Mouse (Mus musculus) embryo, embryonic 11.5 days (tissue): ENCODE data around the gene Rbpms2.

ENCODE experiments used
- DNase-seq: peaks from one replicate; pipeline ENCODE4 v3.0.0-alpha.2; 2012; ENCODE audit warnings: low read depth, low spot score

Gene Rbpms2

GRCm38 (mm10) chr9:65629025-65629766 lies at the start of gene Rbpms2:
Gene Rbpms2, plus strand, starts transcription at chr9:65629648.
- DNase-seq: no peak

GRCm38 (mm10) chr9:65579781-65580371 lies 49.6 kb upstream of the Rbpms2 start, which contains the start of gene Plekho2:
Gene Plekho2, minus strand, starts transcription at chr9:65580040.
- peak; percentile 94 for DNase-seq

DNA sequence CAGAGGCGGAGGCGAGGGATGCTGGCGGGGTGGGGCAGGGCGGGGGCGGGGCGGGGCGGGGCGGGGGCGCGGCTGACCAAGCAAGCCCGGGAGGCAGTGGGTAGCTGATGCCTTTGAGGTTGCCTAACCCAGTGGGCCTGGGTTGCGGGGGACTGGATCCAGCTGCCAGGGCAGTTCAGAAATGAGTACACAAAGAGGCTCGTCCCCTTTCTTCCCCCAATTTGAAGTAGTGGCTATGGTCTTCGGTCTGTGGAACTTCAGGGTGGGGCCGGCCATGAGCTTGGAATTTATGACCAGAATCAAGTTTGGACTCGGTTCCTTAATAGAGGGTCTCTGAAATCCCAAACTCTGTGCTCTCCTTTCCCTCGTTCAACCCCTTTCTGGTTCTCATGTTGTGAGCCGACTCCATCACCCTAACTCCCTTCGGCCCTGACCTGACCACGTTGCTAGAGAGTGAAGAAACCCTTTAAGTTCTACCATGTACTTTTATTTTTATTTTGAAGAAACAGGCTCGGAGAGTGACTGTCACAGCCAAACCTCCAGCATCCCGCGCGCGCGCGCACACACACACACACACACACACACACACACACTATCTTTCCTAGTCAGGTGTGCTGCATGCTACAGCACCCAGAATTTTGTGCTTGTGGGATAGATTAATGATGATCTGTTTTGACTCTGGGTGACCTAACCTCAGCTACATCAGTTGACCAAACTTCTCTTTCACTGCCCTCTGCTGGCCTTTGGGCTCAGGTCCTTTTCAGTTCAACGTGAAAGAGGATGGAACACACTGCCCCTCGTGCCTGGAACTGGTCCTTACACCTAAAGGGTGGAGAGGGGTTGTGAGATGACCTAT lies 48.8 kb upstream of the Rbpms2 start:
- DNase-seq: peak; percentile 77

DNA sequence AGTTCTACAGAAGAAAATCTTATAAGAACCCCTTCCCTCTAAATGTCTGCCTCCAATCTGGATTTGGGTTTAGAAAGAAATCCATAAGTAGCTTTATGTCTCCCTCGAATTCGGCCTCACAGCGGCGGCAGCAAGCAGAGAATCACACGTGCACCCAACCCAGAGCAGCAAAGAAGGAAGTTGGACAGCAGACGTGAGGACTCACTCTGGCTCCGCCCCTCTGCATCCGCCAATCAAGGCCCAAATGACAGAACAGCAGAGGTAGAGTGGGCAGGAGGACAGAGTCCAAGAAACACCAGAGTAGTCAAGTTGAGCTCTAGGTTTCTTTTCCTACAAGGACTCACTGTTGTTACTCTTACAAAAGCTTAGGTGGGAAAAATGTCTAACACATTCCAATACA lies 46.4 kb upstream of the Rbpms2 start:
- no peak for DNase-seq

DNA sequence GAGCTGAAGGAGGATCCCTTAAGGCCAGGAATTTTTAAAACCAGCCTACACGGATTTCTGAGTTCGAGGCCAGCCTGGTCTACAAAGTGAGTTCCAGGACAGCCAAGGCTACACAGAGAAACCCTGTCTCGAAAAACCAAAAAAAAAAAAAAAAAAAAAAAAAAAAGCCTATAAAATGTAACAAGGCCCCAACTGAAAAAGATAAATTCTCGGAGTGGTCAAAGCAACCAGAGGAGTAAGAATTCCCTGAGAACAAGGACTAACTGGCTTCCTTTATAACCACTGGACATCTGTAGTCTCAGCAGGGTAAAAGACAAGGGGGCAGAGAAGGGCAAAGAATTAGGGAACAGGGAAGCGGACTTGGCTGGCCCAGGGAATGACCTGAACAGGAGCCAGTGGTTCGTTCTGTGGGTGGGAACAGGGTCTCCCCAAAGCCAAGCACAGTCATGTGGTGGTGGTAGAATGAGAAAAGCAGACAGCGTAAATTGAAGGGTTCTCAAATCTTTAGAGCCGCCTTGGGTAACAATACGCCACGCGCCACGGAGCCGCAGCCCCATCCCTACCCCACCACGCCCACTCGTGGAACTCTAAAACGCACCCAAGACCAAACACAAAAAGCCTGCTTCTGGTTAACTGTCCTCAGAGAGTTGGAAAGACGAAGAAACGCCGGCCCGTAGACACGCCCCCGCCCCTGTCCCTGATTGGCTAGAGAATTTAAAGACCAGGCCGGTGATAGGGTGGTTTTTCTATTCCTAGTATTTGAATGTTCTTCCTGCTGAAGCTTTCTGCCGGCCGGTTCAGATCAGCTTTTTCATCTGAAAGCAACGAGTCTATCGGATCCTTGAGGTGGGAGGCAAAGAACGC lies 42.8 kb upstream of the Rbpms2 start, which contains the start of gene Pif1:
Gene Pif1, plus strand, starts transcription at position 755 of the 864 bp plus-strand sequence.
- DNase-seq: peak; percentile 79

DNA sequence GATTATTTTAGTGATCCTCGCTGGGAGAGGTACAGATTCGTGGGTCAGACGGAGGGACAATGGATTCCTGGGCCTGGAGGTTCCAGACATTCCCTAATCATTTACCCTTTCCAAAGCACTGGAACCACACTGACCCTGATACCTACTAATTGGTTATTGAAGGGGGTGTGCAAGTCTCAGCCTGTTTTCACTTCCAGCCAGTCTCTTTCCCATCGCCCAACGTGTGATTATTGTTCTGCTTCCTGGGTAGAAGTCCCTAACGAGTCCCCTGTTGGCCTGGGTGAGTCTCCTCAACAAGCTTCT lies 42.2 kb upstream of the Rbpms2 start:
- DNase-seq: no peak

GRCm38 (mm10) chr9:65587573-65588358 lies 41.7 kb upstream of the Rbpms2 start:
- no peak for DNase-seq

DNA sequence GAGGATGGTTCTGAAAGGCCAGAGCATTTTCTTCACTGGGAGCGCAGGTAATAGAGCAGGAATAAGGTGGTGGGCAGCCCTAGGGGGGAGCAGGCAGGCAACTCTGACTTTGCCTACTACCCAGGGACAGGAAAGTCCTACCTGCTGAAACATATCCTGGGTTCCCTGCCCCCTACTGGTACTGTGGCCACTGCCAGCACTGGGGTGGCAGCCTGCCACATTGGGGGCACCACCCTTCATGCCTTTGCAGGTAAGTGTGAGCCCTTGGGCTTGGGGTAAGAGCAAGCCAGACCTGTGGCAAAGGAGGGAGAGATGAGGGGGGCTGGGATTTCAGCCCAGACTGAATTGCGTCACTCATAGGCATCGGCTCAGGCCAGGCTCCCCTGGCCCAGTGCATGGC lies 40.4 kb upstream of the Rbpms2 start:
- no peak for DNase-seq

- DNase-seq: no peak
Measured at GRCm38 (mm10) chr9:65592721-65593120, 36.7 kb upstream of the Rbpms2 start.

GRCm38 (mm10) chr9:65593596-65593995 lies 35.9 kb upstream of the Rbpms2 start:
- no peak for DNase-seq

DNA sequence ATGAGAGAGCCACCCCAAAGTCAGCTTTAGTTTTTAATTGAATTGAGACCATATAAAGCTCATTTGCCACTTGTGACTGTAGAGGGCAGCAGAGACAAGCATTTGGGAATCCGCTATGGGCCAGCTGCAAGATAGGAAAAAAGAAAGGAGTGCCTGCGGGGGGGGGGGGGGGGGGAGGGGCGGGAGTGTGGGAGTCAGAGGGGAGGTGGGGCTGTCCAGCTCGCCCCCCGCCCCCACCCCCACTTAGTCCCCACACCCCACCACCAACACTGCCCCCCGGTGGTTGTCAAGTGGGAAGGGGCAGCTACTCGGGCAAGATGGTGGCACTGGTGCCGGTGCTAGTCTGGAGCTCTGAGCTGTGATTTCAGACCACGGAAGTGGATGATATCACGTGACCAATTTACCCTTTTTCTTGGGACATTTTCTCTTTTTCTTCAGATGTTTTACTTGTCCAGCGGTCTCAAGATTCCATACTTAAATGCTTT lies 30.6 kb upstream of the Rbpms2 start:
- DNase-seq: no peak

DNA sequence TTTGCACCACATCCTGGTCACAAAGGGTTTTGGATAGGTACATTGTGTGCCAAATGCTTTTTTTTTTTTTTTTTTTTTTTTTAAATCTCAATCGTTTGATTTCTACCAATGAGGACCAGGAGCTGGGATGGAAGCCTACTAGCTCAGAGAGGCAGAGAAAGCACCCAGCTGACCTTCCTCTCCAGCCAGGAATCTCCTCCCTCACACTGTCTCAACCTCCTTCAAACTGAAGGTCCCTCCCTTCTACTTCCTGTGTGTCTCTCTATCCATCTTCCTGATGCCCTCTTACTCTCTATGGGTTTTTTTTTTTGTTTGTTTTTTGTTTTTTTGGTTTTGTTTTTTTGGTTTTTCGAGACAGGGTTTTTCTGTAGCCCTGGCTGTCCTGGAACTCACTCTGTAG lies 28.5 kb upstream of the Rbpms2 start:
- no peak for DNase-seq

GRCm38 (mm10) chr9:65603401-65604102 lies 25.9 kb upstream of the Rbpms2 start:
- DNase-seq: no peak

GRCm38 (mm10) chr9:65605471-65606136 lies 23.8 kb upstream of the Rbpms2 start:
- DNase-seq: peak; percentile 91

DNA sequence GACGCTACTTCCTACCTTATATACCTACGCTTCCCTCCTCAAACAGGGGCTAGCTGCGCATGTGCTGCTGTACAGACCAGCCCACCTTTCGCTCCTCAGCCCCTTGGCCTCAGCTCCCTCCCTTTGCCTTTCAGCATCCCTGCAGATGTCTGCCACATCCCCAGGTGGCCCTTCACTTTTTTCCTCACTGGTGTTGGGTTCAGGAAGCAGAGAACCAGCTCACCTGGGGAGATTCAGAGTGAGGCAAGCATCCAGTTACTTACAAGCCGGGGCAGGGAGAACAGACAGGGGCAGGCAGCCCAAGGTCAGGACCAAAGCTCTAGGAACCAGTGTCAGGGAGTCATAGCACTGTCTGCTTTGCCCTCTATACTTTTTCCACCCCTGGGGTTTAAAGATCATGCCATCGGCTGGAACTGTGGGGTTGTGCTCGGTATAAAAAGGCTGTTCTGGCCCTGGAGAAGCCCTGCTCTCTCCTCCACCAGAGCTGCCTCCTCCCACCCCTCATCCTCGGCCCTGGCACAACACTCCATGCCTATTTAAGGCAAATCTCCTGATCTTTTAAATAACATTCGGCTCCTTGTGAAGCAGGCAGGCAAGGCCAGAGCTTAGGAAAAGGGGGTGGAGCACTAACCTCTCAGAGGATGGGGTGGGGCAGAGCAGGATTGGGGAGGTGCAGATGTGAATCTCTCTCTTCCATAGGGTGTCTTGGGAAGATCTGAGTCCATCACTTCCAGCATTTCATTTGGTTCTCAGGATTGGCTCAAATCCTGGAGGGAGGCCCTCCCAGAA lies 22.9 kb upstream of the Rbpms2 start:
- no peak for DNase-seq

DNA sequence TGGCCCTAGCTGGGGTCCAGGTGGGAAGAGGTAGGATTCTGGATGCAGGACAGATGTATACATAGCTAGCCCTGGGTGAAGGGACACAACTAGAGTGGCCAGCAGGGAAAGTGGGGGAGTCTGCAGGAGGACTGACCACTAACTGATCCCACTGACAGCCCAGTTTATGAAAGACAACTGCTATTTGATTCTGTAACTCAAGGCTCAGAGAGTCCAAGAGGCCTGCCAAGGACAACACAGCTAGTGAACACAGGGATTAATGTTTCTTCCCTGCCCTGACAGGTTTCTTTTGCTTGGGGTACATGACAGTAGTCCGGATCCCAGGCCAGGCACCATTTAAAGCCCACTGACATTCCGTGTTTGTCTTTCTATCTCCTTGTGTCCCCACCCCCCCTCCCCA lies 22.3 kb upstream of the Rbpms2 start:
- DNase-seq: no peak

- no peak for DNase-seq
Measured at GRCm38 (mm10) chr9:65611969-65612486, 17.4 kb upstream of the Rbpms2 start.

DNA sequence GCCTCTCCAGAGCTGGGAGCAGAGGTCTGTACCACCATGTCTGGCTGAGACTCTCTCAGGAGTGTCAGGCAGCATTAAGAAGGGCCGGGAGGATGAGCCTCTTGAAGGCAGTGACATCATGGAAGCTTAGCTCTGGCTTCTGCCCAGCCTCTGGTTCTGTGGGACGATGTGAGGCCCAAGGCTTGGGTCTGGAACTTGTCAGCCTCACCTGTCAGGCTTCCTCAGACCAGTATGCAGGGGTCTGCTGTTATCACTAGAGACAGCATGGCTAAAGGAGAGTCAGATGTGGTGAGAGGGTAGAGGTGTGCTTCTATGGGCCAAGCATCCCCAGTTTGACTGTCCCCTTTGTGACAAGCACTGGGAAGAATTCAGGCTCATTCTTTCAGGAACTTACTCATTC lies 16.4 kb upstream of the Rbpms2 start:
- DNase-seq: no peak
